Mouse (Mus musculus) heart, postnatal 0 days (tissue): Measurements from ENCODE around the gene Frs3. TPM values are rescaled to one million over a fixed set of nuclear protein-coding genes. Genes with fewer than 3 reads are reported as not detected.
A peak's percentile ranks its signal among the peaks of the same experiment; 100 is the strongest.

Experiments
- ATAC-seq: fragments of 200-750 bp; cut with Nextera tagmentation; 2 replicates; pipeline ENCODE4 v1.8.0; 2017; ENCODE audit warnings: low read depth, moderate number of reproducible peaks, moderate library complexity; ENCODE audit not compliant: insufficient read depth
- DNase-seq: peaks from one replicate; pipeline ENCODE4 v3.0.0-alpha.2; 2016; ENCODE audit warnings: low spot score
- H3K27ac ChIP-seq: fragments of 300-500 bp; sonication (generic); 2 replicates; pipeline ENCODE4 v1.5.1; 2014; ENCODE audit warnings: low read depth, mild to moderate bottlenecking
- H3K27me3 ChIP-seq: fragments of 300-500 bp; sonication (generic); 2 replicates; pipeline ENCODE4 v1.6.1; 2014; ENCODE audit warnings: low read length, mixed read lengths; ENCODE audit not compliant: control insufficient read depth, insufficient read depth
- H3K36me3 ChIP-seq: fragments of 300-500 bp; sonication (generic); replicated peaks from 2 replicates; pipeline ENCODE4 v1.6.1; 2014; ENCODE audit warnings: low read length, mixed read lengths; ENCODE audit not compliant: control insufficient read depth, insufficient read depth
- H3K4me1 ChIP-seq: fragments of 300-500 bp; sonication (generic); 2 replicates; pipeline ENCODE4 v1.6.1; 2014; ENCODE audit warnings: antibody characterized with exemption; ENCODE audit not compliant: control insufficient read depth, insufficient read depth
- H3K4me2 ChIP-seq: fragments of 300-500 bp; sonication (generic); 2 replicates; pipeline ENCODE4 v1.6.1; 2014; ENCODE audit warnings: low read depth, mild to moderate bottlenecking, low read length, moderate library complexity
- H3K4me3 ChIP-seq: fragments of 300-500 bp; sonication (generic); 2 replicates; pipeline ENCODE4 v1.5.1; 2014; ENCODE audit warnings: low read depth, low read length
- H3K9ac ChIP-seq: fragments of 300-500 bp; sonication (generic); replicated peaks from 2 replicates; pipeline ENCODE4 v1.6.1; 2014; ENCODE audit warnings: low read depth, low read length, mixed read lengths
- H3K9me3 ChIP-seq: fragments of 300-500 bp; sonication (generic); replicated peaks from 2 replicates; pipeline ENCODE4 v1.6.1; 2016; ENCODE audit warnings: low read length; ENCODE audit not compliant: control insufficient read depth
- CTCF ChIP-seq: IDR thresholded peaks from 2 replicates; pipeline ENCODE4 v1.5.1; 2016; ENCODE audit warnings: antibody characterized with exemption, control low read depth, low read depth
- EP300 ChIP-seq: IDR thresholded peaks from 2 replicates; pipeline ENCODE4 v1.6.1; 2016; ENCODE audit warnings: antibody characterized with exemption, low read depth
- WGBS: fragments of 180-500 bp; shearing (Covaris S2); extraction: QIAGEN DNeasy Blood & Tissue Kit; methylation state at CpG from one replicate; pipeline ENCODE4 v1.1.7; 2014; 5-methylcytosine and 5-hydroxymethylcytosine counted together
- polyA plus RNA-seq: library from polyadenylated mRNA; unstranded; fragments of >200 nt; fragmentation: Nextera tagmentation; extraction: Ambion mirVana; gene quantifications from 2 replicates; pipeline ENCODE4 v1.2.1, GENCODE M21; 2015
- total RNA-seq: library from RNA; depleted of rRNA; stranded (reverse); fragments of >200 nt; gene quantifications from 2 replicates; pipeline ENCODE4 v1.2.3, GENCODE M21; 2014; ENCODE audit warnings: low replicate concordance

The Frs3 gene
- total and polyA plus RNA-seq, 2 experiments from 2014 or later = 4.2 to 18.9 TPM

DNA sequence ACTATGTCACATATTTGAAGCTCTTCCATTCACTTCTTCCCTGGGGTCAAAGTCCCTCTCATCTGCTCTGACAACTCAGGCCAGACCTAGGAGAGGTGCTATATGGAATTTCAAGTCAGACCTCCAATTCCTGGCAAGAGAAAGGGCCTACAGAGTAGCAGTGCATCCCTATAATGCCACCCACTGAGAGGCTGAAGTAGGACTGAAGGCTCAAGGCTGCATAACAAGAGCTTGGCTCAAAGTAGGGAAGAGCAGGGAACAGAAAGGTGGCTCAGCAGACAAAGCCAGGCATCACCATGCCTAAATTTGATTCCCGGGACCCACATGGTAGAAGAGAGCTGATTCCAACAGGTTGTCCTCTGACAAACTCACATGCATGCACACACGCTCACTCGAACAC, 2.8 kb downstream of the Frs3 start:
- H3K4me2 ChIP-seq = no peak overlapping the region
- no peaks in the 10 kb centered on the region for H3K9me3 ChIP-seq
- H3K9ac ChIP-seq = no peak overlapping the region
- TF ChIP-seq EP300 (no peak), CTCF (no peak)
- 91% methylated on average over 3 of the region's 3 CpGs for WGBS
- H3K27ac ChIP-seq = no peak overlapping the region
- H3K36me3 ChIP-seq = 0 out of 2 replicates have a peak, but pooled peaks cover 2% of the 10 kb centered on the region
- ATAC-seq = no peak
- no peaks in the 10 kb centered on the region for H3K27me3 ChIP-seq
- H3K4me3 ChIP-seq = no peak overlapping the region
- no peak for DNase-seq
- H3K4me1 ChIP-seq = peaks cover 16% of the 10 kb centered on the region; the same call in 1 of the 2 replicates

DNA sequence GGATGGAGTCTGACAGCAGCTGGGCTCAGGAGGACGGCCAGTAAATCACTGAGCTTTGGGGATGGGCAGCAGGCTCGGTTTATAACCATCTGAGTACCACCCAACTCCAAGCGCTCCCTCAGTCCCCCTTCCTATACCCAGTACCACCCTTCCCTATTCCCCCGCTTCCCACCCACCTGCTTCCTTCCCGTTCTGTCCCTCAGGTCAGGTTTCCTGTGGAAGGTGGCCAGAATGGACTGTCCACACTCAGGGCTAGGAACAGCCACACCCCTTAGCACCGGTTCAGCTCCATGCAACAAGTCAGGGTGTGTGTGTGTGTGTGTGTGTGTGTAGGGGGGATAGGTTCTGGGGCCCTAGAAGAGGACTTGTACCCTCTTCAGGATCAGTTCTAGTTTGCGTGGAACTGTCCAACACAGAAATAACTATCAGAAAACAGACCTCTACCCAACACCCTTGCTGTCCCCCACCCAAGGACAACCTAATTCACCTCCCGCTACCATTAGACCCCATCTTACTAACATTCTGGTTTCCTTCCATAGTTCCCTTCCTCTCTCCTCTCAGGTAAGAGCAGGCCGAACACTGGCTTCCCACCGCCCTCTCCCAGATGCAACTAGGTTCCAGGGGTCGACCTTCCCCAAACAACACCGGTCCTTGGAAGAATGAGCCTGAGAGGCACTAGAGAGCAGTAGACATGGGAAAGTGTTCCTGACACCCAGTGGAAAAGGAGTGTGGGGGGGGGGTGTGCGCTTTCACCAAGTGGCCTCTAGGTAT, 5.0 kb downstream of the Frs3 start:
- 0 out of 2 replicates have a peak overlapping the region, but pooled peaks have one; percentile 64 for H3K27ac ChIP-seq
- peak overlapping the region; percentile 89 for H3K9ac ChIP-seq
- peak overlapping the region; percentile 89 for H3K4me2 ChIP-seq
- ATAC-seq (no peak), DNase-seq (no peak)
- H3K4me1 ChIP-seq = peaks cover 11% of the 10 kb centered on the region; the same call in 1 of the 2 replicates
- no peaks in the 10 kb centered on the region for H3K9me3 ChIP-seq
- WGBS = 42% methylated on average over 13 of the region's 13 CpGs
- H3K4me3 ChIP-seq = peak overlapping the region; percentile 93
- TF ChIP-seq CTCF (no peak), EP300 (no peak)
- peaks cover 5% of the 10 kb centered on the region; the same call in 1 of the 2 replicates for H3K36me3 ChIP-seq
- H3K27me3 ChIP-seq = no peaks in the 10 kb centered on the region

DNA sequence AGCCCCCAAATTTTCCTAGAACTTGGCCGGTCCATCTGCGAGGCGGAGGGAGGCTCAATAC, 5.4 kb downstream of the Frs3 start, which contains the start of gene Gm21981:
Gm21981 (minus strand) TSS at position 14 of the 61 bp plus-strand sequence.
- Histone ChIP-seq H3K4me1 (peaks cover 11% of the 10 kb centered on the region; the same call in 1 of the 2 replicates), H3K9ac (peak within 1 kb of the TSS; percentile 89), H3K27me3 (no peaks in the 10 kb centered on the region), H3K4me3 (peak within 1 kb of the TSS; percentile 93), H3K36me3 (peaks cover 5% of the 10 kb centered on the region; the same call in 1 of the 2 replicates), H3K4me2 (peak within 1 kb of the TSS; percentile 89), H3K9me3 (no peaks in the 10 kb centered on the region), H3K27ac (peak within 1 kb of the TSS; percentile 64)
- ATAC-seq (no peak), DNase-seq (no peak)
- 3% methylated on average over 3 of the region's 3 CpGs for WGBS
- TF ChIP-seq CTCF (no peak), EP300 (no peak)

DNA sequence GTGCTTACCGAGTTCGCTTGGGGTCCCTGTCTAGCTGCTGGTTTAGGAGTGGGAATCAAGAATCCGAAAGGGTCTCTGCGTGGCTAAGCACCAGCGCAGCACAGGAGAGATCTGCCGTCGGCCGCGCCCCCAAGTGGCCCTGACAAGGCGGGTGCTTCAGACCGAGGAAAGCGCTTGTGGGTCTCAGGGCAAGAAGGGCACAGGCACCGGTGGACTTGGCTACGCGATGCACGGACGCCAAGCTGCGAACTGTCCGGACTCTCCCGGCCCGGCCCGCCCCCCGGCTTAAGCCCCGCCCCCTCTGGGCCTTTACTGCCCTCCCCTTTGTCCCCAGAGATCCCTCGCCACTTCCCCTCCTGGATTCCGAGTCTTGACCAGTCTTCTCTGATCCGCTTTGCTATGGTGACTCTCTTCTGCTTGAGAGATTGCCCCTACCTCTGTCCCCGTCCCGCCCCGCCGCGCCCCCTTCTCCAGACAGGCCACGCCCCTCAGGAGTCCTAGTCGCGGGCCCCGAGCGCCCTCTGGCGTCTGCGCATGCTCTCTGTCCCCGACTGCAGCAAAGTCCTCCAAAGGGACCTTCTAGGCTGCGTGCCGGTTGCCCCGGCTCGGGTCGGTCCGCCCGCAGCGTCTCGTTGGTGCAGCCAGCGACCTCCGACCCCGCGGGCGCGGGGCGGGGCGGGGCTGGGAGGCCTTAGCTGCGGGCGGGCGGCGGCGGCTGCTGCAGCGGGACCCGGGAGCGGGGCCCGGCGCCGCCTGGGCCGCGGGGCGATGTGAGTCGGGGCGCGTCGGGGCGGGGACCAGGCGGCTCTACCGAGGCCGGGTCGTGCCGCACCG, 5.9 kb downstream of the Frs3 start, which contains the start of gene Prickle4:
Prickle4 (minus strand) TSS at position 234 of the 834 bp plus-strand sequence.
- ATAC-seq (peak; percentile 97), DNase-seq (peak; percentile 95)
- Histone ChIP-seq H3K9ac (peak within 1 kb of the TSS; percentile 89), H3K4me3 (peak within 1 kb of the TSS; percentile 93), H3K36me3 (peaks cover 5% of the 10 kb centered on the region; the same call in 1 of the 2 replicates), H3K4me2 (peak within 1 kb of the TSS; percentile 89), H3K27ac (peak within 1 kb of the TSS; percentile 64), H3K9me3 (no peaks in the 10 kb centered on the region), H3K4me1 (peaks cover 11% of the 10 kb centered on the region; the same call in 1 of the 2 replicates), H3K27me3 (no peaks in the 10 kb centered on the region)
- TF ChIP-seq CTCF = peak; percentile 83
- no peak for TF ChIP-seq EP300
- under 1% methylated on average over 80 of the region's 82 CpGs for WGBS

GRCm38 (mm10) chr17:47695337-47695710, 6.5 kb downstream of the Frs3 start:
- Histone ChIP-seq H3K36me3 (peaks cover 5% of the 10 kb centered on the region; the same call in 1 of the 2 replicates), H3K4me1 (peaks cover 11% of the 10 kb centered on the region; the same call in 1 of the 2 replicates), H3K9ac (peak overlapping the region; percentile 89), H3K4me2 (peak overlapping the region; percentile 89), H3K4me3 (peak overlapping the region; percentile 93), H3K27me3 (no peaks in the 10 kb centered on the region), H3K9me3 (no peaks in the 10 kb centered on the region), H3K27ac (peak overlapping the region; percentile 64)
- DNase-seq (no peak), ATAC-seq (no peak)
- TF ChIP-seq CTCF (no peak), EP300 (no peak)
- under 1% methylated on average over 22 of the region's 23 CpGs for WGBS
